Comparison of ENCODE assay signal across 14 mouse cellular contexts in the genomic region with DNA sequence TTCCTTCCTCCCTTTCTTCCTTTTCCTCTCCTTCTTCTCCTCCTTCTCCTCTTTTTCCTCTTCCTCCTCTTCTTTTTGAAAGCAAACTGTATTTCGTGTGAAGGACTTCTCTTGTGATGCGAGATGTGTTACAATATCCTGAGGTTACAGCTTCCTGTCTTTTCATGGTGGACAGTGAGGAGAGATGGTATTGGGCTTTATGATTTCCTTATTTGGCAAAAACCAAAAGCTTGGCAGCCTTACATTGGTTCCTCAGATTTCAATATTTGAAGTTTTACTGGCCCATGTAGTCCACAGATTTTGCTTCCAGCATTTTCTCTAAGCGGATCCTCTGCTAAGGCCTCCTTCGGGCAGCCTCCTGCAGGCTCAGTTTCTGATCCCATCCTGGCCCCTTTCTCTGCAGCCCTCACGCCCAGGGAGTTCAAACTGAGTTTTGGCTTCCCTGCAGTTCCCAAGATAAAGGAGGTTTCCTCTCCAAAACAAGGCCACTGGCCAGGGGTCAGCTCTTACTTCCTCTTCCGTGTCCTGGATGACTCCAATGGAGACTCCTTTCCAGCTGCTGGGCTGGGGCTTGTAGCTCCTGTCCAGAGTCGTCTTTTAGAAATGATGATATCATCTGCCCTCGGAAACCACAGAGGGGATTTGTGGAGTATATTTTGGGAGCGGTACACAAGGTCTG.
A peak's percentile ranks its signal among the peaks of the same experiment; 100 is the strongest.
DNase-seq lines count a peak whose midpoint lies in the region; ATAC-seq and TF ChIP-seq lines count a peak whose summit lies in the region.
"Had no signal": no experiment of that assay in that cellular context is flagged by ENCODE, and none has a peak within 500 bp of the region (broad histone marks: within the 10 kb centered on the region; RNA-seq: fewer than 3 reads in every experiment).

No protein-coding gene starts in this region.

- H3K4me1 ChIP-seq in kidney, postnatal 0 days (replicated peaks; ENCODE audit: insufficient read depth, low read length): 0 out of 2 replicates have a peak, but pooled peaks cover 8% of the 10 kb centered on the region
- peaks cover 35% of the 10 kb centered on the region for H3K4me1 ChIP-seq in kidney, embryonic 15.5 days
- peaks cover 52% of the 10 kb centered on the region for H3K4me1 ChIP-seq in heart, embryonic 15.5 days (replicated peaks)

- TF ChIP-seq CTCF in kidney, postnatal 0 days (IDR thresholded peaks at IDR 0.05; ENCODE audit: low read depth): no peak

- H3K9me3 ChIP-seq in kidney, postnatal 0 days (replicated peaks; ENCODE audit: low read length): no peaks in the 10 kb centered on the region
- H3K9me3 ChIP-seq in kidney, embryonic 15.5 days (replicated peaks): no peaks in the 10 kb centered on the region
- no peaks in the 10 kb centered on the region for H3K9me3 ChIP-seq in heart, embryonic 15.5 days (replicated peaks)
- H3K9me3 ChIP-seq: hindbrain, embryonic 10.5 days; neural tube, embryonic 15.5 days had no signal

- no peak for TF ChIP-seq POLR2A in myocyte (IDR thresholded peaks at IDR 0.05; ENCODE audit: insufficient read length, low read depth)

- no peak overlapping the region for H3K4me2 ChIP-seq in kidney, postnatal 0 days (ENCODE audit: low read length)
- no peak overlapping the region for H3K4me2 ChIP-seq in kidney, embryonic 15.5 days
- H3K4me2 ChIP-seq in heart, embryonic 15.5 days: no peak overlapping the region
- peak overlapping the region; percentile 46 for H3K4me2 ChIP-seq in myocyte (ENCODE audit: low read depth)
- H3K4me2 ChIP-seq: neural tube, embryonic 15.5 days had no signal

- H3K79me2 ChIP-seq in myocyte (ENCODE audit: control insufficient read depth, insufficient read depth): no peaks in the 10 kb centered on the region

- WGBS in kidney, postnatal 0 days: 49% methylated on average over 9 of the region's 9 CpGs
- 48% methylated on average over 9 of the region's 9 CpGs for WGBS in kidney, embryonic 15.5 days
- 41% methylated on average over 9 of the region's 9 CpGs for WGBS in heart, embryonic 15.5 days

- no peak for ATAC-seq in kidney, postnatal 0 days (replicated peaks; ENCODE audit: low FRiP score, low read depth)
- ATAC-seq in kidney, embryonic 15.5 days (replicated peaks; ENCODE audit: low FRiP score): no peak
- peak; percentile 64 for ATAC-seq in granulocyte monocyte progenitor cell, adult 5-6 weeks (replicated peaks; ENCODE audit: poor library complexity, severe bottlenecking)
- no peak for ATAC-seq in heart, embryonic 15.5 days (replicated peaks; ENCODE audit: insufficient number of reproducible peaks, insufficient read depth, low FRiP score, low read depth)
- ATAC-seq: forebrain, embryonic 16.5 days; midbrain, embryonic 16.5 days had no signal

- no peaks in the 10 kb centered on the region for H3K36me3 ChIP-seq in kidney, postnatal 0 days (ENCODE audit: insufficient read depth, low read length)
- H3K36me3 ChIP-seq in kidney, embryonic 15.5 days: no peaks in the 10 kb centered on the region
- H3K36me3 ChIP-seq in heart, embryonic 15.5 days: no peaks in the 10 kb centered on the region
- no peaks in the 10 kb centered on the region for H3K36me3 ChIP-seq in myocyte (ENCODE audit: control insufficient read depth, insufficient read depth)
- H3K36me3 ChIP-seq: hindbrain, embryonic 10.5 days; neural tube, embryonic 15.5 days had no signal

- peak; percentile 60 for DNase-seq in kidney, postnatal 0 days (ENCODE audit: low spot score)
- DNase-seq in cerebellum, postnatal 36 days: no peak
- no peak for DNase-seq in spleen, postnatal 10 days (ENCODE audit: low spot score in 2 of 2)
- DNase-seq: cerebellum, adult 8-10 months; liver; right cerebral cortex, postnatal 14 days had no signal

- no peak overlapping the region for H3K4me3 ChIP-seq in kidney, postnatal 0 days (replicated peaks; ENCODE audit: low read depth, low read length)
- no peak overlapping the region for H3K4me3 ChIP-seq in kidney, embryonic 15.5 days (replicated peaks)
- H3K4me3 ChIP-seq in heart, embryonic 15.5 days: no peak overlapping the region
- no peak overlapping the region for H3K4me3 ChIP-seq in myocyte
- H3K4me3 ChIP-seq: hindbrain, embryonic 10.5 days; neural tube, embryonic 15.5 days had no signal

- H3K9ac ChIP-seq in kidney, postnatal 0 days (ENCODE audit: low read depth, low read length): no peak overlapping the region
- H3K9ac ChIP-seq in kidney, embryonic 15.5 days: no peak overlapping the region
- no peak overlapping the region for H3K9ac ChIP-seq in heart, embryonic 15.5 days
- H3K9ac ChIP-seq: neural tube, embryonic 15.5 days had no signal

- no peaks in the 10 kb centered on the region for H3K27me3 ChIP-seq in kidney, postnatal 0 days (ENCODE audit: insufficient read depth, low read length)
- peaks cover 11% of the 10 kb centered on the region for H3K27me3 ChIP-seq in kidney, embryonic 15.5 days
- H3K27me3 ChIP-seq in heart, embryonic 15.5 days: no peaks in the 10 kb centered on the region
- H3K27me3 ChIP-seq in myocyte (ENCODE audit: control insufficient read depth, insufficient read depth, insufficient read length): no peaks in the 10 kb centered on the region
- H3K27me3 ChIP-seq: neural tube, embryonic 15.5 days had no signal

- peak overlapping the region; percentile 31; the same call in 1 of the 2 replicates for H3K27ac ChIP-seq in kidney, postnatal 0 days
- no peak overlapping the region; the same call in 1 of the 2 replicates for H3K27ac ChIP-seq in kidney, embryonic 15.5 days
- H3K27ac ChIP-seq in heart, embryonic 15.5 days: peak overlapping the region; percentile 94
- H3K27ac ChIP-seq: hindbrain, embryonic 10.5 days; neural tube, embryonic 15.5 days had no signal

- H3ac ChIP-seq in myocyte (ENCODE audit: control insufficient read depth, insufficient read length): no peak overlapping the region

TF ChIP-seq in myocyte, 11 proteins besides CTCF, POLR2A, EP300 and RAD21:
- TF ChIP-seq REST (IDR thresholded peaks at IDR 0.05; ENCODE audit: insufficient read depth, insufficient read length) (no peak), SRF (IDR thresholded peaks at IDR 0.05; ENCODE audit: control insufficient read depth, insufficient read length, low read depth) (peak; percentile 82), TCF3 (IDR thresholded peaks at IDR 0.05; ENCODE audit: insufficient read length, low read depth) (no peak)
